Mouse (Mus musculus): ENCODE results near the gene Enah. TPM values are rescaled to one million over a fixed set of nuclear protein-coding genes. Genes with fewer than 3 reads are reported as not detected.

The Enah gene
- polyA plus RNA-seq, 1 experiment from 2014 or later: 32.4 TPM

- peak overlapping the region; percentile 30 for H3K4me2 ChIP-seq (ENCODE audit: low read depth, low read length)
- no peak for ATAC-seq (replicated peaks; ENCODE audit: insufficient number of reproducible peaks, low FRiP score, low TSS enrichment, low read depth)
- WGBS: 9% methylated on average over 18 of the region's 21 CpGs
- H3K4me3 ChIP-seq (ENCODE audit: low read depth, low read length): no peak overlapping the region
- no peaks in the 10 kb centered on the region for H3K4me1 ChIP-seq (ENCODE audit: control insufficient read depth, insufficient read depth, low read length)
- H3K27ac ChIP-seq (replicated peaks; ENCODE audit: low read depth, low read length): no peak overlapping the region
- no peak overlapping the region for H3K9ac ChIP-seq (replicated peaks; ENCODE audit: low read length)
- no peaks in the 10 kb centered on the region for H3K9me3 ChIP-seq (replicated peaks; ENCODE audit: control insufficient read depth, low read length)
- no peaks in the 10 kb centered on the region for H3K36me3 ChIP-seq (replicated peaks; ENCODE audit: control insufficient read depth, insufficient read depth, low read depth, low read length)
- H3K27me3 ChIP-seq (ENCODE audit: control insufficient read depth, insufficient read depth, low read length): no peaks in the 10 kb centered on the region
- DNase-seq (ENCODE audit: low spot score): peak; percentile 35
These were observed 166.6 kb downstream of the Enah start for GRCm38 (mm10) chr1:181853081-181853736.

GRCm38 (mm10) chr1:181852466-181852865, 167.3 kb downstream of the Enah start:
- Histone ChIP-seq H3K9me3 (replicated peaks; ENCODE audit: control insufficient read depth, low read length) (no peaks in the 10 kb centered on the region), H3K4me1 (ENCODE audit: control insufficient read depth, insufficient read depth, low read length) (no peaks in the 10 kb centered on the region), H3K27me3 (ENCODE audit: control insufficient read depth, insufficient read depth, low read length) (no peaks in the 10 kb centered on the region), H3K4me2 (ENCODE audit: low read depth, low read length) (no peak overlapping the region), H3K4me3 (ENCODE audit: low read depth, low read length) (no peak overlapping the region), H3K27ac (replicated peaks; ENCODE audit: low read depth, low read length) (no peak overlapping the region), H3K9ac (replicated peaks; ENCODE audit: low read length) (no peak overlapping the region), H3K36me3 (replicated peaks; ENCODE audit: control insufficient read depth, insufficient read depth, low read depth, low read length) (no peaks in the 10 kb centered on the region)
- WGBS: 45% methylated on average over 13 of the region's 13 CpGs
- DNase-seq (ENCODE audit: low spot score) (no peak), ATAC-seq (replicated peaks; ENCODE audit: insufficient number of reproducible peaks, low FRiP score, low TSS enrichment, low read depth) (no peak; the same call in 1 of the 2 replicates)

- H3K4me2 ChIP-seq (ENCODE audit: low read depth, low read length): no peak overlapping the region
- 84% methylated on average over 12 of the region's 12 CpGs for WGBS
- H3K4me1 ChIP-seq (ENCODE audit: control insufficient read depth, insufficient read depth, low read length): no peaks in the 10 kb centered on the region
- H3K27me3 ChIP-seq (ENCODE audit: control insufficient read depth, insufficient read depth, low read length): no peaks in the 10 kb centered on the region
- DNase-seq (ENCODE audit: low spot score) (no peak), ATAC-seq (replicated peaks; ENCODE audit: insufficient number of reproducible peaks, low FRiP score, low TSS enrichment, low read depth) (no peak)
- no peak overlapping the region for H3K9ac ChIP-seq (replicated peaks; ENCODE audit: low read length)
- H3K36me3 ChIP-seq (replicated peaks; ENCODE audit: control insufficient read depth, insufficient read depth, low read depth, low read length): no peaks in the 10 kb centered on the region
- H3K27ac ChIP-seq (replicated peaks; ENCODE audit: low read depth, low read length): no peak overlapping the region
- H3K9me3 ChIP-seq (replicated peaks; ENCODE audit: control insufficient read depth, low read length): no peaks in the 10 kb centered on the region
- H3K4me3 ChIP-seq (ENCODE audit: low read depth, low read length): no peak overlapping the region
These were observed 168.1 kb downstream of the Enah start for GRCm38 (mm10) chr1:181851521-181852310.

GRCm38 (mm10) chr1:181850441-181850840, 169.3 kb downstream of the Enah start:
- no peak overlapping the region for H3K27ac ChIP-seq (replicated peaks; ENCODE audit: low read depth, low read length)
- 63% methylated on average over 4 of the region's 4 CpGs for WGBS
- H3K9ac ChIP-seq (replicated peaks; ENCODE audit: low read length): no peak overlapping the region
- H3K4me2 ChIP-seq (ENCODE audit: low read depth, low read length): no peak overlapping the region
- no peaks in the 10 kb centered on the region for H3K36me3 ChIP-seq (replicated peaks; ENCODE audit: control insufficient read depth, insufficient read depth, low read depth, low read length)
- DNase-seq (ENCODE audit: low spot score): no peak
- no peaks in the 10 kb centered on the region for H3K4me1 ChIP-seq (ENCODE audit: control insufficient read depth, insufficient read depth, low read length)
- no peaks in the 10 kb centered on the region for H3K9me3 ChIP-seq (replicated peaks; ENCODE audit: control insufficient read depth, low read length)
- H3K4me3 ChIP-seq (ENCODE audit: low read depth, low read length): no peak overlapping the region
- no peak for ATAC-seq (replicated peaks; ENCODE audit: insufficient number of reproducible peaks, low FRiP score, low TSS enrichment, low read depth)
- no peaks in the 10 kb centered on the region for H3K27me3 ChIP-seq (ENCODE audit: control insufficient read depth, insufficient read depth, low read length)

- Histone ChIP-seq H3K4me1 (ENCODE audit: control insufficient read depth, insufficient read depth, low read length) (no peaks in the 10 kb centered on the region; the same call in 1 of the 2 replicates), H3K27me3 (ENCODE audit: control insufficient read depth, insufficient read depth, low read length) (no peaks in the 10 kb centered on the region), H3K27ac (replicated peaks; ENCODE audit: low read depth, low read length) (no peak overlapping the region), H3K9ac (replicated peaks; ENCODE audit: low read length) (no peak overlapping the region), H3K4me2 (ENCODE audit: low read depth, low read length) (no peak overlapping the region), H3K36me3 (replicated peaks; ENCODE audit: control insufficient read depth, insufficient read depth, low read depth, low read length) (no peaks in the 10 kb centered on the region), H3K9me3 (replicated peaks; ENCODE audit: control insufficient read depth, low read length) (no peaks in the 10 kb centered on the region), H3K4me3 (ENCODE audit: low read depth, low read length) (no peak overlapping the region)
- no peak for ATAC-seq (replicated peaks; ENCODE audit: insufficient number of reproducible peaks, low FRiP score, low TSS enrichment, low read depth)
- WGBS: 86% methylated on average over 1 of the region's 1 CpGs
- DNase-seq (ENCODE audit: low spot score): no peak
These were observed 171.6 kb downstream of the Enah start for GRCm38 (mm10) chr1:181848210-181848609.

- 88% methylated on average over 3 of the region's 3 CpGs for WGBS
- Histone ChIP-seq H3K9ac (replicated peaks; ENCODE audit: low read length) (no peak overlapping the region), H3K27ac (replicated peaks; ENCODE audit: low read depth, low read length) (no peak overlapping the region), H3K27me3 (ENCODE audit: control insufficient read depth, insufficient read depth, low read length) (no peaks in the 10 kb centered on the region), H3K9me3 (replicated peaks; ENCODE audit: control insufficient read depth, low read length) (no peaks in the 10 kb centered on the region), H3K4me3 (ENCODE audit: low read depth, low read length) (no peak overlapping the region), H3K4me2 (ENCODE audit: low read depth, low read length) (no peak overlapping the region), H3K4me1 (ENCODE audit: control insufficient read depth, insufficient read depth, low read length) (no peaks in the 10 kb centered on the region; the same call in 1 of the 2 replicates), H3K36me3 (replicated peaks; ENCODE audit: control insufficient read depth, insufficient read depth, low read depth, low read length) (no peaks in the 10 kb centered on the region)
- ATAC-seq (replicated peaks; ENCODE audit: insufficient number of reproducible peaks, low FRiP score, low TSS enrichment, low read depth) (no peak), DNase-seq (ENCODE audit: low spot score) (no peak)
These were observed 172.4 kb downstream of the Enah start for GRCm38 (mm10) chr1:181847396-181847795.

Other genes with a start within 250 kb of the Enah start
- 166 and 181 TPM in 2 replicates for gene Lbr, start 176.9 kb downstream of the Enah start, polyA plus RNA-seq (2014; fragmentation: Nextera tagmentation; extraction: Ambion mirVana)
- 188 and 200 TPM in 2 replicates for gene Srp9, start 104.7 kb upstream of the Enah start, polyA plus RNA-seq (2014; fragmentation: Nextera tagmentation; extraction: Ambion mirVana)
- not detected in 2 replicates for gene Vmn1r1, start 144.5 kb upstream of the Enah start, polyA plus RNA-seq (2014; fragmentation: Nextera tagmentation; extraction: Ambion mirVana)